Mouse (Mus musculus) right cerebral cortex, adult 18-20 months (tissue): Measurements from ENCODE around the gene Cct4.

ENCODE experiments used
- DNase-seq: peaks from one replicate; pipeline ENCODE4 v3.0.0; 2022; ENCODE audit warnings: mixed read lengths

Gene Cct4

DNA sequence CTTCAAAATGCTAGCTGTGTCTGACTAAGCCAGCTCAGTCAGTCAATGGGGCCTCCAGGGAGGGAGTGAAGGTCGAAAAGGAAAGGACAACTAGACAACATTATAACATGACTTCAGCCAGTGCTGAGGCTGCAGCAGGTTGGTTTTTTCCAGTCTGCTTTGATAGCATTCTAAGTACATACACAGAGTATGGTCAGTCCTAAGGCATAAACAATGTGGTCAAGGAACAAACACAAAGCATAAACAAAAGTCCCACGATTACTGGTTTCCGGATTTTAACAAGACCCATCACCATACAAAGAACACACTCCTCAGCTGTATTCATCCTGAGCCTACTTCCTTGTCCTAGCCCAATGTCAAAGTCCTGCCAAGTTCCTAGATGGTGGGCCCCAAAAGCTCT lies 4.8 kb upstream of the Cct4 start:
- DNase-seq, result no peak

DNA sequence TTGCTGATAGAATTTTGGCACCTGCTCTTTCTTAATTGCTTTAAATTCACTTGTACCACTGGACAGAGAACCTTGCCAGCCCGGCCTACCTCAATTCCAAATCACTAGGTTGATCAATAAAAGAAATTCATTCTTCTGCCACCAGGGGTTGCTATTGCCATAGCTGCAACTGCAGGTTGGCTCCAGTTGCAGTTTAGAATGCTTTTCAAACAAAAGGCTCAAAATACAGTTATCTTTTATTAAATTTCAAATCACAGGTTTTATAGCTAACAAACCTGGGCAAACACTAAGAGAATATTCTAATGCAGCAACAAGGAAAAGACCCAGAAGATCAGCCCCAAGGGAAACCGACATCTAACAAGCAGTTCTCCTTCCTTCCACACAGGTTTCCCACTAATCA lies 3.0 kb upstream of the Cct4 start:
- peak; percentile 55 for DNase-seq

DNA sequence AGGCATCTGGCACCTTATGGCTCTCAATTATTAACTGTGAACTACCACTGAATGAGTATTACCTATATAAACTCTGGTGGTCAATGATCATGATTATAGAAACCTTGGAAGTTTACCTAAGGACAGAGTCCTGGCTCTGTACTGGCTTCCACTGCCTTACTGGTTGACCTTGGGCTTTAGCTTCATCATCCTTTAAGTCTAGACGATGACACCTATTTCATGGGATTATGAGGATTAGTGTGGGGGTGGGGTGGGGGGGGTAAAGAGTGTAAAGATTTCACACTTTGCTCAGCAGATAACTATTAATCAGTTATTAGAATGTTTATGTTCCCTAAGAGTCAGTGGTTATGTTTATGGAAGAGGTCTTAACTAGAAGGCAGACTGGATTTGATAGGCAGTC lies 533 bp upstream of the Cct4 start:
- no peak for DNase-seq

DNA sequence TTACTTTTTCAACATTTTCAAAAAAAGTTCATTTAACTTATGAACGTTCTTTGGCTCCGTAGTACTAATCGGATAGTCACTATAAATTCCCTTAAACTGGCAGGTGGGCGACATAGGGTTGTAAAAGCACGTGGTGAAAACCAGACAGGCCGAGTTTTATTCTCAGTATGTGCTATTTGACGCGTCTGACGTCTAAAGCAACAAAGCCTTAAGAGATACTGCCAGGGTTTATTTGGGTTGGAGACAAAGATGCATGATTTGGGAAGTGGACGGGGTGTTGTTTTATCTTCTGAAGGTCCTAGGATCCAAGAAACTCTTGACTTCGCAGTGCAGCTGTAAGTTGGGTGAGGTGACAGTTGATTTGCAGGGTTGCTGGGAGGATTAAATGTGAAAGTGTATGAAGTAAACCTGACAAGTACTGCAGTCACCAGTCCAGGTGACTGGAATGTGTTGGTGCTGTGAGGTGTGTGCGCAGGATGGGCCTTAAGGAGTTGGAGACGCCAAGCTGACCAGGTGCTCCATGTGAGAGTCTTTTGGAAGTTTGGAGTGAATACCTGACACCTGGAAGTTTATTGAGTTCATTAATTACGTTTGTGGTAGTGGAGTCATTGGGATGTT lies 1.0 kb downstream of the Cct4 start:
- no peak for DNase-seq

DNA sequence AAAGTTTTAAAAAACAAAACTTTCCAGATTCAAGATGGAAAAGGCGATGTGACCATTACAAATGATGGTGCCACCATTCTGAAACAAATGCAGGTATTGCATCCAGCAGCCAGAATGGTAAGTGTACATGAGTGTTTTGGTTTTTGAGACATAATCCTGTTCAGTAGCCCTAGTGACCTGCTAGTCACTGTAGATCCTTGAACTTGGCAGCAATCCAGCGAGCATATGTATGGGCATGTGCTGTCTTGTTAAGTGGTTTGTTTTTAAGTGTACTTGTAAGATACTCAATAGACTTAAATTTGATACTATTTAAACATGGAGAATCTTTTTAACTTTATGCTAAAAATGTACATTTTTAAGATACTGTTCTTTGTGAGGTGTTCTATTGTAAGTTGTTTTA lies 4.0 kb downstream of the Cct4 start:
- no peak for DNase-seq

DNA sequence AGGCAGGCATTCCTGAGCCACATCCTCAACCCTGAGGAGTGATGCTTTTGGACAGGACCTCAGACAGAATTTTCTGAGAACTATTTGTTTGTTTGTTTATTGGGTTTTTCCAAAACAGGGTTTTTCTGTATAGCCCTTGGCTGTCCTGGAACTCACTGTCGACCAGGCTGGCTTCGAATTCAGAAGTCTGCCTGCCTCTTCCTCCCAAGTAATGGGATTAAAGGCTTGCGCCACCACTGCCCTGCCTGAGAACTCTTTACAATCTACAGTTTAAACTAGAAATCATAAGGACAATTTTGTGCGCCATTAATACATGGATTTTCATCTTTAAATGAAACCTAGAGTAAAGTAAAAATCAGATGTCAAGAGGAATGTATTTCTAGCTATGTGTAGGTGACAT lies 5.1 kb downstream of the Cct4 start:
- DNase-seq, result no peak

DNA sequence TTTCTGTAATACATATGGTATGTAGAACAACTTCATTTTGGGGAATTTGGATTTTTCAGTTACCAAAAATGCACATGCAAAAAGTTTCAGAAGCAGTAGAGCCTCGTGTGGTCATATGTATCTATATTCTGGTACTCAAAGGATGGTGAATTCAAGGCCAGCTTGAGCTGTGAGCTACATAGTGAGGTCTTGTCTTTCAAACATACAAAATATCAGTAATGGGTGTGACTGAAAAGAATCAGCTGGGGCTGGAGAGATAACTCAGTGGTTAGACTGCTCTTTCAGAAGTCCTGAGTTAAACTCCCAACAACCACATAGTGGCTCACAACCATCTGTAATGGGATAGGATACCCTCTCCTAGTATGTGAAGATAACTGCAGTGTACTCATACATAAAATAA lies 8.0 kb downstream of the Cct4 start:
- no peak for DNase-seq

DNA sequence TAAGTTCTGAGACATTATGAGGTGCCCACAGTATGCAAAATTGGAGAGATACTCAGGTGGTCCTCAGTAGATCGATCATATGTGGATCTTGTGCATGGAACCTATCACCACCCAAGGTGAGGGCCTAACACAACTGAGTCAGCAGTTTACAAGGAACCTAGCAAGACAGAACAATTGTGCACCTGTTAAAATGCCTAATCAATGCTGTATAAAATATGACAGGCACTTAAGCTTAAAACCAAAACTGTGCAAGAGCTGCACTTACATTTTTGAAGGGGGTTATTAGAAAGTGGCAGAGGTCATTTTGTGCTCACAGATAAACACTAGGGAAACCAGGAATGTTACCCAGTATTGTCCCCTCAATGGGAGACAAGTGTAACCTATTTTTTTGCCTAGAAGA lies 15.0 kb downstream of the Cct4 start:
- no peak for DNase-seq

DNA sequence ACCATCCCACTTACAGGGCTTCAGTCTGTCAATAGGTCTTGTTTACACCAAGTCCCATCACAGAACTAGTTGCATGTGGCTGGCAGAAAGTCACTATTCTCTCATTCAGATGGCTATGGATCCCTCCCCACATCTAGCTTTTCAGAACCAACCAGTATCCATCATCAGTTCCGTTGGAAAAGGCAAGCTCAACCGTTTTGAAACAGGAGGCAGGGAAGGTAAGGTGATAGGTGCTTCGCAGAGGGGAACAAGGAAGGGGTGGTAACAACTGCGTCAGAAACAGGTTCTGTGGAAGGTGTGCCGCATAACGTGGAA lies 16.8 kb downstream of the Cct4 start:
- DNase-seq, result no peak

DNA sequence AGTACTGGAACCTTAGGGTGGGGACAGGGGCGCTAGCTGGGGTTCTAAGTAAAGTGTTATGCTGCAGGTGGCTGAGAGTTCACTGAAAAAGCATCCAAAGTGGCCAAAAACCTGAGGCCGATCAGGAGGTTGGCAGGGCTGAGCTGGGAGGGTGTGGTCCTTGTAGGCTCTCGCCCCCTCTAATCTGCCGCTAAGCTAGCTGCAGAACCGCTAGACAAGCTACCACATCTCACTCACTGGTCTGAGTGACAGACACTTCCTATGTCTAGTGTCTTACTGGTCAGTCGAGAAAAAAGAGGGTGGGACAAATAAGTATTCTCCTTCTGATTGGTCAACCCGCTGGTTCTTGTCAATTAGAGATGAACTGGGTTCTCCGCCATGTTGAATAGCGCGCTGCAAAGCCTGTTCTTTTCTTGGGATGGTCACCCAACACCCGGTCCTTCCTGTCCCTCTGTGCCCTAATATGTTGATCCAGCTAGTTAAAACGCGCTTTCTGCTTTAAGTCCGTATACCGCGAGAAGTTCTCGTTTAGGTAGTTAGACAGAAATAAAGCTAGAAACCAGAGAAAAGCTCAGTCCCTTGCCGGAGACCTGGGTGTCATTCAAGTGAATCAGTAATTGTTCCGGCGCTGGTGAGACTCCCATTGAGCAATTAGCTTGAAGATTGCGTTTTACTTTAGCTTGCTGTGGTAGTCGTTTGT lies 17.3 kb downstream of the Cct4 start, which contains the start of gene Fam161a:
Gene Fam161a (plus strand): TSS at position 51 of the 700 bp plus-strand sequence.
- peak; percentile 87 for DNase-seq

DNA sequence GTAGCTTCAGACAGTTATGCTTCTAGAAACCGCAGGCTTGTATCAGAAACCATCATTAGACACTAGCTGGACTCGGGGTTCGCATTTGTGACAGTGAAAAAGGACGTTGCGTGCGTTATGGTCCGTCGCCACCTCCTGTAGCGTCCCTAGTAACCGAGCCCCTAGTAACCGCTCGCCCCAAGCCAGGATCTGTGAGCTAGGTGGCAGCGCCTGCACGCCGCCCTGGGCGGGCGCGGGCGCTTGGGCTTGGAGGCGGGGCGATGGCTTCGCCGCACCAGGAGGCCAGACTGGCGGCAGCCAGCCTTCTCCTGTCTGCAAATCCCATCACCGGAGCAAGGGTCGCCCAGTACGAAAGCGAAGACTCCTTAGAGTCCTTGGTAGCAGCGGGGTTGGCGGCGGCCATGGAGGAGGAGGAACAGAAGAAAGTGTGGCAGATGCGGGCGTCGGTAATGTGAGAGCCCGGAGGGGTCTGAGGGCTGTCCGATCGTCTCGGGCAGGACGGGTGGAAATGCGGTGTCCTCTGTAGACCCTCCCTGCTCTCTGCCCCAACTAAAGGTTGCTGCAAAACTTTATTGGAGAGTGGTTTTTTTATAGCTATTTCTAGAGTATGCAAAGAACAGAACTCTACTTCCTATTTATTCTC lies 18.0 kb downstream of the Cct4 start:
- DNase-seq, result peak; percentile 85

DNA sequence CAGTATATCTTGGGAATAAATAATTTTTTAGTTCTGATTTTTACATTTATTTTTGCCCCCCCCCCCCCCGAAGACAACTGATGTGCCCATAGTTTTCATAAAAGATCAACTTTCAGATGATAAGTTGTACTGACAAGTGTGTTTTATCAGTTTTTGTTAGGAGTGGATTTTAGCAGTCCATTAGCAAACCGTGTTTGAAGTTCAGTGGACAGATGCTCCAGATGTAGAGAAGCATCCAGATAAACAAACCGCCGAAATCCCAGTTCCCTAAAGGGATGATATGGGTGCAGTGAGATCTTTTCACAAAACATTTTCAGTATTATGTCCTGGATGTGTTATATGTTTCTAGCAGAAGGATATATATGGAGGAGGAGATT lies 18.5 kb downstream of the Cct4 start:
- DNase-seq, result no peak

DNA sequence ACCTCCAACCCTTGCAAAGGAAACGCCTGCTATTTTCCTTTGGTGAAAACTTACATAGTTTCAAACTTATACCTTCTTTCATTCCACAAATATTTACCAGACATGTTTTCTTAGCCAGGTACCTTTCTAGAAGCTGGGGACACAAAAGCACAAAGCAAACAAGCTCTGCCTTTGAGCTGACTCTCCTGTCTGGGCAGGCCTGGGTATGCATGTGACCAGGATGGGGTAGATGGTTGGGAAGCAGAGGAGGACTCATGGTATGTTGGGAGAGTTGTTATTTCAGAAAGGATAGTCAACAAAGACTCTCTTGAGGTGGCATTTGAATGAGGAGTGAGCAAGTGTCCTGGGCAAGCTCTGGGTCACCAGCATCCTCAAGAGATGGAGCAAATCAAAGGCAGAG lies 22.8 kb downstream of the Cct4 start:
- DNase-seq, result no peak

DNA sequence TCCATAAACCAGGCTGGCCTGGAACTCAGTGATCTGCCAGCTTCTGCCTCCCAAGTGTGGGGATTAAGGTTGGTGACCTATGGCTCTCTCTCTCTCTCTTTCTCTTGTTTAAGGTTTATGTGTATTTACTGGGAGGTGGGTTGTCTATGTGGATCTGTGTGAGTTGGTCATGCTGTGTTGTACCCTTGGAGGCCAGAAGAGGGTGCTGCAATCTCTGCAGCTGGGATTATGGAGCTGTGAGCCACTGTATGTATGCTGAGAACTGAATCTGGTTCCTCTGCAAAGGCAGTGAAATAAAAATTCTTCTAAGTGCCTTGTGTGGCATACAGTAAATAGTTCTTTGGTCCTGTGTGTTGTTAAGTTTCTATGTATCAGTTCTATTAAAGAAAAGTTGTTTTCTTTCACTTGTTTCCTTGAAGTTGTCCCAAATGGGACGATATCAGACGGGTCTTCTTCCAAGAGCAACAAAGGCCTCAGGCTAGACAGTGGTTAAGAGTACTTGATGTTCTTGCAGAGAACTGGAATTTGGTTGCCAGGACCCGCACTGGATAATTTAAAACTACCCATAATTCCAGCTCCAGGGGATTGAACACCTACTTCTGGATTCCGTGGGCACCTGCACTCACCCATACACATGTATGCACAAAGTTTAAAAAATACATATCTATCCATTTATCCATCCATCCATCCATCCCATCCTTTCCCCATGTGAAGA lies 23.4 kb downstream of the Cct4 start:
- DNase-seq, result no peak

DNA sequence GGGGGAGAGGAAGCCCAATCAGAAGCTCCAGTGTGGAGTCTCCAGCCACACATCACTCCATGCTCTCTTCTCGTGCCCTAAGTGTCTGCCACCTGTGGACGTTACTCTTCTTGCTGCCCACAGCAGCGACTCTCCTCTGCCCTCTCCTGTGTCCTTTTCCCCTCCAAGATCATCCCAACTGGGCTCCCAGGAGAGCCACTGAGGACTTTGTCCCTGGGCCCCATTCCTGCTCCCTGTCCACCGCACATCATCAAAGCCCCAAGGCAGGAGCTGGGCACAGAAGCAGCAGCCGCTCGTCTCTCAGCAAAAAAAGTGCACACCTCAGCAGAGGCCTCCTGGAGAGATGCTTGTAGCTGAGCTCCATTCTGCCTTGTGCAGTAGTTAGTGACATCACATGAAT lies 24.7 kb downstream of the Cct4 start:
- no peak for DNase-seq

DNA sequence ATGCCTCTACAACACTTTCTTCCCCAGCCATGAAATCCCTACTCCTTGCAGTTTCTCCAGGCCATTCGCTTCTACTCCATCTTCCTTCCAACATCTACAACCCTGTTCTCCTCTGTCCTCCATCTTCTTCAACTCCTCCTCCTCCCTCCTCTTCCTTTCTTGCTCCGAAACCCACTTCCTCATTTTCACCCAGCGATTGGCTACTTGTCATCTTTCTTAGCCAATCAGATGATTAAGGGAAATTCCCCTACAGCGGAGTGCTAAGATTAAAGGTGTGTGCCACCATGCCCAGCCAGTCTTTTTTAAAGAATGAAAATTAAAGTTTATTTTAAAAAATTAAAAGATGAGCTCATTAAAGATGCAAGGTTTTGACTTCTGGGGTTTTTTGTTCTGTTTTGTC lies 27.6 kb downstream of the Cct4 start:
- DNase-seq, result no peak

DNA sequence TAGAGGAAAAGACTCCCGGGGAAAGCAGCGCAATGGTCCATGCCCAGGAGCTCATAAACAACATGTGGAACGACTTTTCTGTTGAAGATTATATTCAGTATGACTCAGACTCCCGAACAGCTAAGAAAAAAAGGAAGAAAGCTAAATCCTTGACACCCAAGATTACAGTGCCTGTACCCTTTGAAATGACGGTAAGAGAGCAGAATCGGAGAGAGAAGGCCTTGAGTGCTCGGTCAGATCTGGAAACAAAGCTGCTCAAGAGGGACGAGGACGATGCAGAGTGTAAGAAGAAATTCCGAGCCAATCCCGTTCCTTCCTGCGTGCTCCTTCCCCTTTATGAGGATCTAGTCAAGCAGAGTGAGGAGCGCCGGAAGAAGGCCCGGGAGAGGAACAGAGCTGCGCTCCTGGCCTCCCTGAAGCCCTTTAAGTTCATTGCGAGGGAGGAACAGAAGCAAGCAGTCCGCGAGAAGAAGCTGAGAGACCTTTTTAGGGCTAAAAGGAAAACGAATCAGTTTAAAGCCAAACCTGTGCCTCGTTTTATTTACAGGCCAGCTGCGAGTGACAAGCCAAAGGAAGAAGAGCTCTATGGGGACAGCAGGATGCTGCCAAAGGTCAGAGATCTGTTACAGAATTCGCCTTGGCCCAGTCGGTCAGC lies 29.9 kb downstream of the Cct4 start:
- no peak for DNase-seq

DNA sequence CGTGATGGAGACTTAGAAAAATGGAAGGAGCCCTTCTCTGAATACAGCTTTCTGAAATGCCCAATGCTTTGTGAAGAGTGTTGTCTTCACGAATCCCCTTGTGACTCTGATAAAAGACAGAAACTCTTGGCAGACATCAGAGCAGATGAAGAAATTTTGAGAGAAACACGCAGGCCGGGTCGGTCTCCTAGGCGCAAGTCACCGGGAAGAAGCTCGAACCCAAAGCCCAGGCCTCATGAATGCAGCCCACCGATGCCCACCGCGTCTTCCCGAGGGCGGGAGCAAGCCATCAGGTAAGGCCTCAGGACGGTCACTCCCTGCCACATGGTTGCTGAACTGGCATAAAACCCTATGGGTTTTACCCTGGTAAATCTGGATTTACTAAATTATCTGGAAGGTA lies 30.5 kb downstream of the Cct4 start:
- DNase-seq, result no peak

DNA sequence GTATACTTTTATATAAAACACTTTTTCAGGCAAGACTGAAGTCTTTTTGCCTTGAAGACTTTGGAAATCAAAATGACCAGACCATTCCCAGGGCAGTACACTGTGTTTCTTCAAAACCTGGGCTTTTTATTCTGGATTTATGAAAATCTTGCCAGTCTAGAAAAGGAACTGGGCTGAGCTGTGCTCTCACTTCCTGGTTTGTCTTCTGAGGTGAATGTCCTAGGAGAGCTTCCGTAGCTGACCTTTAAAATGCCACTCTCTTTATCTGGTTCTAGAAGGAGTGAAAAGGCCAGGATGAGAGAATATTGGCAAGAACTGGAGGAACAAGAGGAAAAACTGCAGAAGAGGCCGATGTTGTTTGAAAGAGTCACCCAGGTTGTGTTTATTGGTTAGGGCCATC lies 32.8 kb downstream of the Cct4 start:
- no peak for DNase-seq

DNA sequence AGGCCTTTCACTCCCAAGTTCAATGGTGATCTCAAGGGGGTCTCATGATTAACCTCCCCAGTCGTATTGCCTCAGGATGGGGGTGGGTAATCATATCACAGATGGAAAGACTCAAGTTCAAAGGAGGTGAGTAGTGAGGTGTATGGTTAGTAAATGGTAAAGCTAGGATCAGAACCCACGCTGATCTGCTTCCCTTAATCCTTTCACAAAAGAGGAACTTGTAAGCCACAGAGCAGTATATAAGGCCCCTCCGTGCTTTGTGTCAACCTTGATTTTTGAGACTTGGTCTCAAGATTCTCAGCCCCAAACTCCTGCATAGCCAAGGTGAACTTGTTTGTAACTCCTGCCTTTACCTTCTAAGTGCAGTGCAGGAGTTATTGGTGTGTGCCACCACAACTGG lies 33.9 kb downstream of the Cct4 start:
- DNase-seq, result no peak

DNA sequence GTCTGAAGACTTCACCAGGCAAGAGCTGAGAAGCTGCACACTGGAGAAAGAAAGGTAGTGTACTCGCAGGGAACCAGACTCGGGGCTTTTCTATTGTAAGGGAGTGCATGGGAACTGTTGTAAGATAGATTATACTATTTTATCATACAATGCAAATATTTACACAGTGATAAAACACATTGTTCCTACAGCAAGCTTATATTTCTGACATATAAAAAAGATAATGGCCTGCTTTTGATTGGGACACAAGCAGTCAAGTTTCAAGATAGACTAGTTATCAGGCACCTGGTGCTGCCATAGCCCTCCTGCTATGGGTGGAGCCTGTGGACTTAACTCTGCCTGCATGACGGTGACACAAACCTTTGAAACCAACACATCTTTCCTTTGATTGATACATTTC lies 38.6 kb downstream of the Cct4 start:
- DNase-seq, result no peak

DNA sequence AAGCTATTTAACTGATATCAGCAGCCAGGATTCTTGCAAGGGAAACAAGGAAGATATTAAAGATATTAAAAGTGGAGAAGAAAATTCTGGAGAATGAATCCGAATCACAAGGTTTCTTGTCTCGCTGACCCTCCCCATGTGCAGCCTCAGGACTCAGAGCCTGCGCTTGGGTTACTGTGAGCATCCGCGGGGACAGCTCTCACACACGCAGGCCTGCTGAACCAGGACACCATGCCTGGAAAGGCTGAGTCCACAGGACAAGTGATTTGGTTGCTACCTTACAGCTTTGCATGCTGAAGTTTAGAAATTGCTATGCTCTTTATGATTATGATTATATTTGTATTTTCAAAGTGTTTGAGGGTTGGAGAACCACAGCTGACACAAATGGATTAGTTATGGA lies 39.1 kb downstream of the Cct4 start:
- DNase-seq, result no peak

DNA sequence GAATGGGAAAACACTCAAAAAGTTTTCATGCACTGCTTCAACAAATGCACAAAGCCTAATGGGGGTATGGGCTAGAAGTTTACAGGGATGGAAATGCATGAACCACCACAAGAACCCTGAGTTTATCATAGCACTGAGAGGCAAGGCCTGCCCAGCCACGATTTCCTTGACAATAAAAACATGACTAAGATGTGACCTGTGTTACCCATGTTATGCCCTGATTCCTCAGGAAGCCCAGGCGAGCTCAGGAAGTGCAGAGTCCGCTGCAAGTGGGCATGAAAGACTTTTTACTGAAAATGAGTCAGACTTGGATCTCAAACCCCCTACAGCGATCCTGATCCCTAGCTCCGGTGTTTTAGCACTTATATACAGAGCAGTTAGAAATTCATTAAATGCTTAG lies 56.9 kb downstream of the Cct4 start:
- DNase-seq, result no peak
